Mouse (Mus musculus) layer of hippocampus, postnatal 36 days (tissue): ENCODE measurements around the gene Skap2. TPM values are rescaled to one million over a fixed set of nuclear protein-coding genes. Genes with fewer than 3 reads are reported as not detected.

Experiments
- DNase-seq, 2 experiments: peaks; one replicate each; pipeline ENCODE4 v3.0.0; 2022
- total RNA-seq, 2 experiments: library from RNA; stranded (reverse); gene quantifications; 2 replicates each; pipeline ENCODE4 v1.2.3; 2021

The Skap2 gene
- total RNA-seq, 2 experiments from 2014 or later = 16.7 to 16.9 TPM

DNA sequence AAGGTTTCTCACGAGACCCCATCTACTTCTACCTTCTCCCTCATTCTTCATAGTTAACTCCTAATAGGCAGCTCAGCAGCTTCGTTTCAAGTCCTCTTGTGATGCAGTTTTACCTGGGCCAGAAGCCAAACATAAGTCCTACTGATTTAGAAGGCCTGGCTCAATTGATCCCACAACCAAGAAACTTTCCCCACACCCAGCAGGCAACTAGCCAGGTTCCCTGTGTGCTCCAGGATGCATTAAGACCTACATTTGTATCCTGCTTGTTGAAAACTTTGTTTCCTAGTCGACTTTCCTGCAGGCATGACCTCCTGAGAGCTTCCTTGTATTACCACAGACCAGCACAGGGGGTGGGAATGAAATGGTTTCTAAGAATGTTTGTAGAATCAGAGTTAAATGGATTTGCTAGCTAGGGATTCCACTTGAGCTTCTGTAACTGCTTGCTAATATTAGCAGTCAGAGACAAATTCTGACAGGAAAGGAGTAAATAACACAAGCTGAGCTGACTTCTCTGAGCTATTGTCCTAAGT is 125.4 kb downstream of the Skap2 start:
- DNase-seq = no peak

DNA sequence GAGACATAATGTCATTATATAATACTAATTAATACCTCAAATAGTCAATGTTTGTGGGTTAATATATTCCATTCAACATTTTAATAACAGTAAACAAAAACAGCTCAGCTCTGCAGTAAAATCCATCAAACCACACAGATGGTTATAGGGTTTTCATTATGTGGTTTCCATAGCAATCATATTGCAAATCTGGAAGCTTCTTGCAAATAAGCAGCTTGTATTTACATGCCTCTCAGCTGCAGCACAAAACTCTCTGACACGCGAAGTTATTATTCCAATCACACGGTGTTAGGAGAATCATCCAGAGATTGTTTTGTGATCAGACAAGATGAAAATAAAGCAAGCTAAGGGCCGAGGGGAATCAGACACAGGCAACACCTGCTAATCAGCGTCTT is 129.5 kb downstream of the Skap2 start:
- DNase-seq = no peak

DNA sequence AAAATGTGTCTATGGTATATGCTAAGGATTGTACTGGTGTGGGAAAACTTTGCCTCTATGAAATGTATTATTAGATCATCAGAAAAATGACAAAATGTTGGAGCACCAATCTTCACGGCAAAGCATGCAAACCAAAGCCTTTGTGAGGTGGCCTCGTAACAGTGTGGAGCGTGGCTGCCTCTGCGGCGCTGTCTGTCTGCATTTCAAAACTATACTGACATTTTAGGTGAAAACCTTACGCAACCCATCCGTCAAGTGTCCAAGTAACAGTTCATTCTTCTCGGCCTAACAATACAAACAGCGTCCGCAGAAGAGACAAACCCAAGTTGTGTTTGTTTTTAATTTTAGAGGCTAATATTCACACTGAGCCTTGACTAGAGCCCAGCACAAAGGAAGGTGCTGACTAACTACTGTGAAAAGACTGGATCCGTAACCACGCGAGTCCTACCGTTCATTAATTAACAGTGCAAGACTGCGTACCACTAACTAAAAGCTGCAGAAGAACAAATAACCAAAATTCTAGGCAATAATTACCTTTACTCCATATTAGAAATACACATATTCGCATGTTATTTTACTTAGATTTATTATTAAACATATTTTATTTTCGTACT is 130.0 kb downstream of the Skap2 start:
- no peak for DNase-seq

DNA sequence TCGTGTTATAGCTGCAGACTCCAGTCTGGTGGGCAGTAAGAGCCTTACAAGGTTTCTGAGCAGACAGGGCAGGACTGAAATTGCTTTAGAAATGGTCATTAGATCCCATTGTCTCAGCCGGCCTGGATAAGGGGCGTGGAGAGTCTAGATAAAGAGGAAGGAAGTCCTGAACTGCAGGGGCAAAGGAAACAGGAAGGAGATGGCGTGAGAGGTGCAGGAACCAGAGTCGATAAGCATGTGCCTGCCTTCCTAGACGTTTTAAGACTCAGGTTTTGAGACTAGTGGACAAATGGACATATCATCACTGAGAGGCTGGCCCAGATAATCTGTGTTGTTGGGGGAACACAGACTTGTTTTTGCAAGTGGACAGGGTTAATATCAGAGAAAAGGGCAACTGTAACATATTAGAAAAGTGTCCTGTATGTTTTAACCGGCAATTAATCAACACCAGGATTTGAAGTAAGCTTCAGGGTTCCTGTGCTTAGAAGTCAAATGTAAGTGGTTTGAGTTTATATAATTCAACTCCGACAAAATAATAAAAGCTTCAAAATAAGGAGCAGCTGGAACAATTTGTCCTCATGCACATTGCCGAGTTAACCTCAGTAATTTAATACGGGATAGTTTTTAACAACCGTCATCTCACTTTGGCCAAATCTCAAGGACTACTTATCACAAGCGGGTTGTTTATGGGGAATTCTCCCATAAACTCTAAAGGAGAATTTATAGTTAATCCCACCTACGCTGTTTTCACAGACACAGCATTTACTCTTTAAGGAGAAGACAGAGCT is 131.0 kb downstream of the Skap2 start:
- DNase-seq = no peak

DNA sequence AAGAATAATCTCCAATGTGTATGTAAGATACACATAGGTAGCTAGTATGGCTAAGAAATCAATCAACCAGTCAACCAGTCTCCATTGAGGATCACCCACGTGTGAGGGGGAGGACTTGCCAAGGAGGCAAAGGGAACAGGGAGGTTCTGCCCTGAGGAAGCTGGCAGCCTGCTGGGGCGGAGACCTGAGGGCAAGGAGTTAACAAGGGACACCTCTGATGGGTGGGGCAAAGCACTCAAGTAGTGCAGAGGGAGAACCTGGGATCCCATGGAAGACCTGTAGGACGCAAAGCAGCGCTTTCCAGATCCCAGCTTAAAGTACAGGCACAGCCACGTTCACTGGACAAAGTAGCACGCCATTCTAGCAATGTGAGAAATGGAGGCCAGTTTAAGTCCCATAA is 131.6 kb downstream of the Skap2 start:
- no peak for DNase-seq

DNA sequence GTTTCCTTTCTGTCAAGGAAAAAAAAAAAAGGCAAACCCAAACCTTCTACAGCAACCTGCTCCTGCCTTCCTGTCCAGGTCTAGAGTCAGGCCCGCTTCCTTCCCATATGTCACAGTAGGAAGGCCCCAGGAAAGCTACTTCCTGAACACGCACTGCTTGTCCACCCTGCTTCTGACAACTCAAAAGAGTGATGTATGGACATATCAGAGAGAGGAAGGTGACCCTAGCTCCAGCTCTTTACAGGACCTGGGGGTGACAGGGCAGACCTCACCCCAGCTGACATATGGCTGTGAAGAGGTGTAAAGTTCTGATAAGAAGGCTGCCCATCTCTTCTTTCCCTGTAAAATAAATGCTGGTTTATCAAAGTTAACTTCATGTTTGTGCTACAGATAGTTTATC is 133.8 kb downstream of the Skap2 start:
- no peak for DNase-seq

DNA sequence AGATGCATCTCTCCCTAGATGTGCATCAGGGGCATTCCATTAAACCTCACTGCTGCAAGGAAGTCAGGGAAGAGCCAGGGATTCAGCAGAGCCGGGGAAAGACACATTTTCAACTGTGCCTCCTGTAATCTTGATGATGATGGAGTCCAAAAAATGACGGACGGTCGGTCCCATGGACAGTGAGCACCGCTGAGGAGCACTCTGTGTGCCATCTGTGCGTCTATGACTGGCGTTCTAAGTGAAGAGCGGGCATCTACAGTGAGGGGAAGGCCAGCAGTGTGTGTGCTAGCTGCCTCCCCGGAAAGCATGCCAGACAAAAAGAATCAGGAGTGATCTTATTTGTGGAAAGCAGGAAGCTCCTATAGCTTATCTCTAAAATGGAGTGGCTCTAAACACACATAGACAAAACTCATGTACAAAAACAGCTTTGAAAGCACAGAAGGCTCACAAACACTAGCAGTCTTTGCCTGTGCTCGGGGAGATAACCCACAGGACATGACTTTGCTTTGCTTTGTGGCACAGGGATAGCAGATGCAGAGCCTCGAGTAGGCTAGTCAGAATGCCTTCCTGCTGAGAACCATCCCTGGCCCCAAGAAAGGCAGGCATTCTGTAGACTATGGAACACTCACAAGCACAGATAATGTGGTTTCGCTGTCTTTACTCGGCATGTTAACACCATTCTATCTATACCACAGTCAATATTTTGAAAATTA is 135.4 kb downstream of the Skap2 start:
- DNase-seq = no peak

DNA sequence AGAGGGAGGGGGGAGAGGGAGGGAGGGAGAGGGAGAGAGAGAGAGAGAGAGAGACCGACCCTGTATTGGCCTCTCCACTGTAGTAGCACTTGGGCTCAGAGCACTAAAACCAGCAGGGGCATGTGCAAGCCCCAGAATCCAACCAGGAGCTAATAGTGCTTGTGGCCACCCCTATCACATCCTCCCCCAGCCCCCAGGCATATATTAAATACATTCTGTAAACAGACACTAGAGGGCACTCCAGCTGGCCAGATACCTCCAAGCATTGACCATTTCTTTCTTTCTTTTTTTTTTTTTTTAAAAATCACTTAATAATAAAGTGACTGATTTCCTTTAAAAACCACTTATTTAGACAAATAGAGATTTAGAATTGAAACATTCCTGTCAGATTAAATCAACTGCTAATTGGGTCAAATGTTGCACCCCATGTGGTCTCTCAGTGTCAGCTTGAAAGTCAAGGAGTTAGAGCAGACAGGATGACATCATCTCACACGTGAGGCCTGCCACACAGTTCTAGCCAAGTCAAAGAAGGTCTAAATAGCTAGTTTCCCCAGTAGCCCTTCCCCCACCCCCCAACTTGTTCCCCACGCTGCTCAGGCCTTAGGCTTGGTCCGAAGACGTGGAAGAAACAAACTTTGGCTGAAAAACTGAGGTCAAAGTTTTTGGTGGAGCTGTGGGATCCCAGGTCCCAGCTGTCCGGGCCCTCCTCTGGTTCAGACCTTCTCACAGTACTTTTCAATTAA is 136.3 kb downstream of the Skap2 start:
- no peak for DNase-seq

DNA sequence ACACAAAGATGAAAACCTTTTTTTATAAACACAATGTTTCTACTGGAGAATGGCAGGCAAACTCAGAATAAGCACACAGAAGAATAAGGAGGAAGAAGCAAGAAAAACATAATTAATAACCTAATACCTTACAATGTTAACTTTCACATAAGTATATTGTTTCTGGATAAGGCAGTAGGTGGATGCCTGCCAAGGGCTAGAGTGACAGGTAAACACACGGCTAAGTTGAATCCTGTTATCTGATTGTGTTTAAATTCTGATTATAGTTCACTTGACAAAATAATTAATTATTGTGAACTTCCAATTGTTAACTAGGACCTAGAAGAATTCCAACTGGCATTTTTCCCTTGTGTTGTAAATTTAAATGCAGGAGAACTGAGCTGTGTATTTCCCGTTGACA is 138.3 kb downstream of the Skap2 start:
- DNase-seq = no peak

DNA sequence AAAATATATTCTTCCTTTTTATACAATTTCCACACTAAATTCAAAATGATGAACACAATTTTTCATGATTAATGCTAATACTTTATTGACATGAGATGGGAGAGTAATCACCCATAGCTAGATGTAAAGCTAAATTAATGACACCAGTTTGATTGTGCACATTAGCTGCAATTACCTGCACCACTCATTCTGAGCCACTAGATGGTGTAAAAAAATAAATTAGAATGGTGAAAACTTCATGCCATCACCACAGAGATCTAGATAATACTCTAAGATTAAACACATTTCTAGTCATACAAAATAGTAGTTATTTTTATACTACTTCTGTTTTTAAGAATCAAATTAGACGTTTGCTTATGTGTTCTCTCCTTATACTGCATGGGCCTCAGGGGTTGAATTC is 141.2 kb downstream of the Skap2 start:
- DNase-seq = no peak

DNA sequence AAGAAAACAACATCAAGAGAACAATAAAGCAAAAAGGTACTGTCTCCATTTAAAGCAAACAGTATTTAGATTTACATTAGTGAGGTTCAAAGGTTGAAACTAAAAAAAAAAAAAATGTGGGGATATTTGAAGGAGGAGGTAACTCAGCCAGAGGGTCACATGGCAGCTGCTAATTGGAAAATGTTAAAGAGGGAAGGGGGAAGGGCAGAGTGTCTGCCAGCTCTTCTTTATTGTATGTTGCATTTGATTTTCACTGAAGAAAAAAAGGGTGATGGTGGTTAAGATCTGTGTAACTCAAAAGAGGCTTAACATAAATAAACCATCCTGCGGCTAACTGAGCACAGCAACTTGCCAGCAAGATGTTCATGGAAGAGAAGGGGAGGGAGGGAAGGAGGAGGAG is 142.1 kb downstream of the Skap2 start:
- no peak for DNase-seq

DNA sequence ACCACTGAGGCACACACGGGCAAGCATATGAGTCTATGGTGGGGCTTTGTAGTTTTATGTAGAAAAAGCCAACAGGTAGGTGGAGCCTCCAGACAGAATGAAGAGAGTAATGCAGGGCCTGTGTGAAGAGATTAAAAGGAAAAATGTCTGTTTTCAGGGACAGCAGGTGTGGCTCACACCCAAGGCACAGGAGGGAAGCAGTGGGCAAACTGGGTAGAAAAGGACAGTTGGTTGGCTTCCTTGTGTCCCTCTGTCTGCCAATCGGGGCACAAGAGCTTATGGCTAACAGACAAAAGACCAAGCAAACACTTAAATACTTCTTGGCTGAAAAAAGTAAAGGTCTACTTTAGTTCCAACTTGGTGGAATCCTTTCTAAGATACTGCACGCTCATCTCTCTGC is 145.8 kb downstream of the Skap2 start:
- no peak for DNase-seq

DNA sequence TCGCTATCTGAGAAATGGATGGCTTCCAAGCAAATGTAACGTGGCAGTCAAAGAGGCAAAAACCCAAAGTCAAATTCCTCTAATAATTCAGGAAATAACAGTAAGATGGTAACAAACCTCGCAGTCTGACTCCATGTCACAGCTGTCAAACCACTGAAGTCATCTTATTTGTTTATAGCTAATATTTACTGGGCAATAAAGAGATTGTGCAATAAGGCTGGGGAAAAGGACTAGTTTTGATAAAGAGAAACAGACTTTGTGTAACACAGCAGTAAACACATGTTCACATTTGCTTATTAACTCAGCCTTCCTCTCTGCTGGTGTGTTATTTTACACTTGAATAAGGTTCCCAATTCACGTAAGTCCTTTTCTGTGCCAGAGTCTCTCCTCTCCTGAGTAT is 148.8 kb downstream of the Skap2 start:
- DNase-seq = no peak

DNA sequence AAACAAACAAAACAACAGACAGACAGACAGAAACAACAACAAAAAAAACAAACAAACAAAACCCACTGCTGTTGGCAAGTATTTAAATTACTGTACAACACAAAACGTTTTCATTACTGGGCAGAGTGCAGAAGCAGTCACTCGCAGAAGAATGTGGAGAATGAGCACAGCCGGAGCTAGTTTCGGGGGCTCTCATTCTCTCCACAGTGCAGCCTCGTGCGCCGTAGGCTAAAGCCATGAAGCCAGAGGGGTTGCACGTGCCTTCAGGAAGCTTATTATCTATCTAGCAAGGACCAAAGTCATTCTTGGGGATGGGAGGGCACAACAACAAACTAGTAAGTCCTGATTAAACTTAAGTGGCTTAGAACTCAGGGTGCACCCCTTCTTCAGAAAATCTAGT is 152.0 kb downstream of the Skap2 start:
- DNase-seq = no peak

DNA sequence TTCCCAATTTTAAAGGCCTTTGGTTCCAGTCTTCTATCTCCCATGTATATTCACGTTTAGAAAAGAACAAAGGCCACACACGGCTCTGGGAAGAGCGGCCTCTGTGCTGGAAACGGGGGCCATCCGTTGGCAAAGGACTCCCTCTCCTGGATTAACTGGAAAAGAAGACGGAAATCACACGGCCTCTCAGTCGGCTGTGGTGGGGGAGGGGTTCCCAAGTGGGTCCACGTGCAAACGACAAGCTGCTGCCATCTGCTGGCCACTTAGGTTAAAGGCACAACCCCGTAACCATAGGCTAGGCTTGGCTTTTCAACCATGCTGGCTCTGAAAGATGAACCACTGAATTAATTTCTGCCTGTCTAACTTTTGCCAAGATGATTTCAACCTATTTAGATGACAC is 154.5 kb downstream of the Skap2 start:
- peak; percentile 92 for DNase-seq

DNA sequence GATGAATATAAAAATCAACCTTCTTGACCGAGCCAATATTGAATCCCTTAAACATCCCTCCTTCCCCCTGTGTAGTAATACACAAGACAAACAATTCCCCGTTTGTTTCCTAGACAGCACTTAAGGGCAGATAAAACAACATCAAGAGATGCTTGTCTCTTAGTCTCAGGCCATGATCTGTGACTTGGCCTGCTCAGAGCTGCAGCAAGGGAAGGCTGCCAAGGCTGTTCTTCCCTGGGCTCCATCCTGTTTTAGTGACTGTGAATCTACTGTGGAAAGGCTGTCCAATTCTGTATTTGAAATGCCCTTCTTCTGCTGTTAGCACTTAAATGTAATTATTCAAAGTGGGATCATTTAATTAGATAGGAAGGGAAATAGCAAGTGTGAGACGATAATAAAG is 159.1 kb downstream of the Skap2 start:
- no peak for DNase-seq

DNA sequence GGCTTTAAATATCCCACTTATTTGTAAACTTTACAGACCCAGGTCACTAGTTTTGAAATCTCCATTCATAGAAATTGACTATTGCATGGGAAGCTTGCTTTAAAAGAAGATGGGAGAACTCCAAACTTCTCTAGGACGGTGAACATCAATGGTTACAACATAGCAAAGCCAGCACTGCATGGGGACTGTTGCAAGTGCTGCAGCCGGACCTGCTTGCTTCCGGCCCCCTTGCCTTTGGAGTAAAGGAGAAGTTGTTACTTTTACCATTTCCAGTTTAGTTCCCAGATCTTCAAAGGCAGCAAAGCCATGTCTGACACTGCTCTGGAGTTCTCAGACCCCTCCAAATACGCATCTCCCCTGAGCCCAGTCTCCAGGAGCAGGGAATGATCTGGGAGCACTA is 159.7 kb downstream of the Skap2 start:
- DNase-seq = no peak

DNA sequence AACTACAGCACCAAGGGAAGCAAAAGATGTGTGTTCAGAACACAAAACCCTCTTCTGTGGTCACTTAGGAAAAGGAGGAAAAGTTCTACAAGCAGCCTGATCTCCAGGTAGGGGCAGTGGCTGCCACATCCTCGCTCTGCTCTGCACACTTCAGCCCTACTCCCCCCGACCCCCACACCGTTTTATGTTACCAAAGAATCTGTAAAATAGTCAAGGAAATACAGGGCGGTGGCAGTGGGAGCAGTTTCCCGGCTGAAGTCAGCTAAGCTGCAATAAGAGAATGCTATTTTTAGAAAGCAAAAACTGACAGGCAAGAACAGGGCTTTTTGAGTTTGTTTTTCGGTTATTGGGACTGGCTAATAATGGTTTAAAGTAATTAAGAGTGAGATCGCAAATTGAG is 160.8 kb downstream of the Skap2 start:
- no peak for DNase-seq

DNA sequence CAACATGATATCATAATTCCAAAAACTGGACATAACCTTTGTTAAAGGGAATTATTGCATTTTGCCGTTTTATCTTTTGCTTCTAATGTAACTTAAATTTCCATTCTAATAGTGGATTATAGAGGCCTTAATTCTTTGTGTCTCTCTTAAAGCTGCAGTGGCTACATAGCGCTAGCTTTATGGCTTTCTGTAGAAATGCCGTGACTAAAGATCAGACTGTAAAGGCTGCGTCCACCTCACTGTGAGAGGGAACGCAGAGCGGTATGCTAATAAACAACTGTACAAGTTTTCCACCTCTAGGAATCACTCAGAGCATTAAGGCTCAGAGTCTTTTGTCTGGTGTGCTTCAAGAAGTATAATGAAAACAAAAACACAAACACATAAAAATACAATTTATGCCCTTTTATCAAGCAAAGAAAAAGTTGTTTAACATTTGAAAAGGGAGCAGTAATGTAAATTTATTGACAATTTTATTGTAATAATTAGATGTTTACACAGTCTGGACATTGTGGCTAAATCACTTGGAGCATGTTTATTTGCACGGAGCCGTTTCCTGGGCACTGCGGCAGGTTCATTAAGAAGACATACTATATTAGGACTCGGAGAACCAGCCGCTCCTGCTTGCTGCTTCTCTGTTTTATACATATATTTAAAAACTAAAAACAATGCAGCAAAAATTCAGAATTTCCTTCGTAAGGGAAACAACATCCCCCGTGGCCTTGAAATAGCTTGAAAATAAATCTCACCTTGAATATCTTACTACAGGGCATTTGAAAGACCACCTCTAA is 162.1 kb downstream of the Skap2 start:
- no peak for DNase-seq

DNA sequence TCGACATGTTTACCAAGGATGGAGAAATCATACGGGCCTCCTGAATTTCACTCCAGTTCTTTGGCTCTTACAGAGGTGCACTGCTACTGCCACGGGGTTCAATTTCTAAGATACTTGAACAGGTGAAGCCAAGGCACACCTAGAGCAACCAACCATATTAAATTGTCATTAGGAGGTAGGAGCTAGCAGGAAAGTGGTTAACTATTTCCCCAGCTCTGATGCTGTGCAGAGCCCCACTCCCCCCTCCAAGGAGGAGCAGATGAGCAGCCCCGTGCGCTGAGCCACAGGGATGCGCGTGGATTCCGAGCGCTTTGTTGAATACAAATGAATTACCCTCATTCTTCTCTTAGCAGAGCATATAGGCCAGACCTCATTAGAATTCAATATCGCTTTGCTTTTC is 162.8 kb downstream of the Skap2 start:
- DNase-seq = peak in 1 of 2 experiments; percentile 27

DNA sequence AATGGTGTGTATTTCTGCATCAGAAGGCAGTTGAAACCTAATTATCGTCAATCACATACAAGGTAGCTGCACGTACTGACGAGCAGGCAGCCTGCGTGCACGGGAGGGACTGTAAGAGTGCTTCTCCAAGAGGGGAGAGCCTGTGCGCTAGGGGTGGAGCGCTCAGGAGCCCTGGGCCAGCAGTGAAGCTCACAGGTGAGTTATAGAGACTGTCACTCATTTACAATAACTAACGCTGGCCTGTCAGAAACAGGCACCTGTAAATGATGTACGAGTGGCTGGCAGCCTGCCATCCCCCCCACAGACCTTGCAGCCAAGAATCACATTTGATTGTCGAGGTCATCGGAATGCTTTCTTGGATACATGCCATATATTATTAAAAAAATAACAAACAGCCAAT is 168.2 kb downstream of the Skap2 start:
- no peak for DNase-seq

DNA sequence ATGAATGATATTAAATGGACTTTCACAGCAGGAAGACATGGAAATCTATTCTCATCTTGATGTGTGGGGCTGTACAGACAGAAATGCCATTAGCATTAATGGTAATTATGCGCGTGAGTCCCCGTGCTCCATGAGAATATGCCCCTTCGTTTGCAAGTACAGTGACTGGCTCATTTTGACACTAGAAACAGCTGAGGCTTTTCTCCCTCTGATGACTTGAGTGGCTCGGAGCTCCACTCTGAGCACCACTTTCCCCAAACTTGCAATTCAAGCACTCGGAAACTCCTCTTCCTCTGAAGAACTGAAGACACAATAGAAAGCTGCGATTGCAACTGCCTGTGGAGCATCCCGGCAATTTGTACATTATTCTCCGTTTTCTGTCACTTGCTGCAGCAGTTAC is 169.3 kb downstream of the Skap2 start:
- no peak for DNase-seq
